Mouse (Mus musculus) erythroblast, embryonic 14.5 days (primary cell): ENCODE results near the gene Dars2.

Experiments used
- GATA1 ChIP-seq: IDR thresholded peaks from 2 replicates; pipeline ENCODE4 v1.6.1; 2012; ENCODE audit warnings: low read length, inconsistent platforms, mixed read lengths
- TAL1 ChIP-seq: IDR thresholded peaks from 3 replicates; pipeline ENCODE4 v1.6.1; 2012; ENCODE audit warnings: low read length, inconsistent platforms, mixed read lengths

- TF ChIP-seq GATA1 (no peak), TAL1 (no peak)
Measured at GRCm38 (mm10) chr1:160993851-160994250, 76.6 kb downstream of the Dars2 start.
